Mouse (Mus musculus) erythroid progenitor cell, adult 5-6 weeks (primary cell): ENCODE measurements around the gene Cxcl1. TPM values are rescaled to one million over a fixed set of nuclear protein-coding genes. Genes with fewer than 3 reads are reported as not detected.

Experiments
- ATAC-seq: replicated peaks from 2 replicates; pipeline ENCODE4 v1.8.0; 2016; ENCODE audit warnings: moderate number of reproducible peaks, mild to moderate bottlenecking, moderate TSS enrichment, inconsistent platforms; ENCODE audit not compliant: poor library complexity, low FRiP score, severe bottlenecking
- total RNA-seq, 2 experiments: library from RNA; stranded (forward) in 1 of 2; stranded (reverse) in 1 of 2; fragments of 150-400 nt in 1 of 2; fragments of 186-747, 209-891 nt in 1 of 2; gene quantifications; 2 replicates each; pipeline versions ENCODE4 v1.2.3 to v1.2.4; 2015 to 2017; ENCODE audit warnings: low replicate concordance in 2 of 2

Cxcl1 gene
- total RNA-seq, 2 experiments from 2014 or later, result not detected

GRCm38 (mm10) chr5:90882146-90882545 is 8.9 kb upstream of the Cxcl1 start:
- no peak for ATAC-seq

GRCm38 (mm10) chr5:90884628-90885242 is 6.3 kb upstream of the Cxcl1 start:
- no peak for ATAC-seq

DNA sequence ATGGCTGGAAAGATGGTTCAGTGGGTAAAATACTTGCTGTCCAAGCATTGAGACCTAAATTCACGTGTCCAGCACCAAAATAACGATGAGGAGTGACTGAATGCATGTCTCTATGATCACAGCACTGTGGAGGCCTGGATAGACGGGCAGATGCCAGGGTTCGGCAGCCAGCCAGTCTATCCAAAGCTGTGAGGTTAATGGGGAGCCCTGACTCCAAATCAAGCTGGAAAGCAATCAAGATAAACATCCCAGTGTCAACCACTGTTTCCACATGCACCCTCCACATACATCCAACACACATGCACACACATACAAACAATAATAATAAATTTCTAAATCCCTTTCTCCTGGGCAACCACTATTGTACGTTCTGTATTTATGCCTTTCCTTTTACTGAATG is 2.4 kb upstream of the Cxcl1 start:
- ATAC-seq, result no peak

- ATAC-seq, result no peak
These were observed 398 bp downstream of the Cxcl1 start for GRCm38 (mm10) chr5:90891464-90891813.

DNA sequence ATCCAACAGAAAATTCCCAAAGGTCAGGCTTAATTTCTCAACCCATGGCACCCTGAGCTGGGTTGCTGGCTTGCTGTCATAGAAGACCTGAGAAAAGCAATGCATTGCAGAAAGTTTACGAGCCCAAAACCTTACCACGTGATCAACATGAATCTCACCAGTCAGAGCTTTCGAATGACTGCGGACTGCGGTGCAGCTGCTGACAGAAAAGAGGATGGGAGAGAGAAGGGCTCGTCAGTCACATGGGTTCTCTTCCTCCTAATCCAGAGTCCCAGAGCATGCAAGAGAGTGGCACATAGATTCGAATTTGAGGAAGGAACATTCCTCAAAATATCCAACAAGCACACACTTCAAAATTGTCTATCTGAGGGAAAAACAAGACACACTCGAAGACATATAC is 3.2 kb downstream of the Cxcl1 start:
- ATAC-seq, result no peak

DNA sequence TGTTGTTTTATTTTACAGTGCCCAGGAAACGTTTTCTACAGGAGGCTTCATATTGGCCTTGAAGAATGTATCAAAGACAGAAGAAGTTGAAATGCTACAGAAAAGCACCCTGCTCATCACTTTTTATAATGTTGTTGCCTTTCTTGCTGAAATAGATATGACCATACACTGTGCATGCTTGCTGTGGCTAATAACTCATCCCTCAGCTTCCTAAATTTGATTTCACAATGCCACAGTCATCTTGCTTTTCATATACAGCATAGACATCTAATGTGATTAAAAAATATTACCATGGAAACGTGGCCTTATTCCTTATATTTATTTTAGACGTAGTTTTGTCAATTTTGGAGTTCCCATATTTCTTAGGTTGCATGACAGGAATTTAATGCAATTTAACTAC is 6.4 kb downstream of the Cxcl1 start:
- no peak for ATAC-seq

DNA sequence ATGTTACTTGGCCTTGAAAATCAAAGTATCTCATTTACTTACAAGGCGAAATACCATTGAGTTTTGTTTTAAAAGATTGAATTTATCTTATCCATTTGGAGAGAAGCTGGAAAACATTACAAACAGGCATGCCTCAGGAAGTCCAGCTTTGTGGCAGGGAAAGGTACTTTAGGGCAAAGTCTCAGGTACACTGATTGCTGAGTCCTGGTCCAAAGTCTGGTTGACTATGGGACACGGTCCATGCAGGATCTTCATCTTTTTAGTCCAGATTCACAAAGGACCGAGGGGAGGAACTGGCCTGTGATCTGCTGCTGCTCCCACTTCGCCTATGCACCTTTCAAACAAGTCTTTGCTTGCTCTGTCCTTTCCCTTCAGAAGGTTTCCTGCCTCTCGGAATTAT is 8.3 kb downstream of the Cxcl1 start:
- no peak for ATAC-seq

DNA sequence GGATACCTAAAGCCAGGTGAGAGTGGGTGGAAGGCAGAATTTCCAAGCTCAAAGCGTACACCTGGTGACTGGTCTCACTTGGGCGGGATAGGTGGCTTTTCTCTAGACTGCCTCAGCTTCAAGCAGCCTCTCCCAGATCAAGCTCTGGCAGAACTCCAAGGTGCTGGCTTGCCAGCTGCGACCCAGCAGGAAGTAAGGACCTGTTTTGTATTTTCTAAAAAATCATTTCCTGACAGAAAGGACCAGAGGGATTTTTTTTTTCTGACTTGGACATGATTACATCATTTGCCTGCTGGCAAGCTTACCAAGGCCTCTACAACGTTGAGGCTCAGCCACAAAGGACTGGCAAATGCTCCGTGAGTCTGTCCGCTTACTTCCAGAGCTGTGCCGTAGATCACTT is 9.1 kb downstream of the Cxcl1 start:
- no peak for ATAC-seq

DNA sequence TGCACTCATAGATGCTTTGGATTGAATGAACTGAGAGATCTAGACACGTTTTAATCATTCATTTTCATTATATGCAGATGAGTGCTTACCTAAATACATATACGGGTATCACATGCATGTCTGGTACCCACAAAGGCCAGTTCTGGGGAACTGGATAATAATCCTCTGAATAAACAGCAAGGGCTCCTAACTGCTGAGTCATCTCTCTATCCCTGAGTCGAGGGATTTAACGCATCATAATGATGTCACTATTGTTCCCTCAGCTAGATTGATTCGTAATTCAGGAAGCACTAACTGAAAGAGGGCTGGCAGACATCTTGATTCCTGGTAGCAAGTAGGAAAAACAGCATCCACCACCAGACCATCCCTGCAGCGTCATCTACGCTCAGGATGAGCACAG is 9.6 kb downstream of the Cxcl1 start:
- ATAC-seq, result no peak; the same call in 1 of the 2 replicates

DNA sequence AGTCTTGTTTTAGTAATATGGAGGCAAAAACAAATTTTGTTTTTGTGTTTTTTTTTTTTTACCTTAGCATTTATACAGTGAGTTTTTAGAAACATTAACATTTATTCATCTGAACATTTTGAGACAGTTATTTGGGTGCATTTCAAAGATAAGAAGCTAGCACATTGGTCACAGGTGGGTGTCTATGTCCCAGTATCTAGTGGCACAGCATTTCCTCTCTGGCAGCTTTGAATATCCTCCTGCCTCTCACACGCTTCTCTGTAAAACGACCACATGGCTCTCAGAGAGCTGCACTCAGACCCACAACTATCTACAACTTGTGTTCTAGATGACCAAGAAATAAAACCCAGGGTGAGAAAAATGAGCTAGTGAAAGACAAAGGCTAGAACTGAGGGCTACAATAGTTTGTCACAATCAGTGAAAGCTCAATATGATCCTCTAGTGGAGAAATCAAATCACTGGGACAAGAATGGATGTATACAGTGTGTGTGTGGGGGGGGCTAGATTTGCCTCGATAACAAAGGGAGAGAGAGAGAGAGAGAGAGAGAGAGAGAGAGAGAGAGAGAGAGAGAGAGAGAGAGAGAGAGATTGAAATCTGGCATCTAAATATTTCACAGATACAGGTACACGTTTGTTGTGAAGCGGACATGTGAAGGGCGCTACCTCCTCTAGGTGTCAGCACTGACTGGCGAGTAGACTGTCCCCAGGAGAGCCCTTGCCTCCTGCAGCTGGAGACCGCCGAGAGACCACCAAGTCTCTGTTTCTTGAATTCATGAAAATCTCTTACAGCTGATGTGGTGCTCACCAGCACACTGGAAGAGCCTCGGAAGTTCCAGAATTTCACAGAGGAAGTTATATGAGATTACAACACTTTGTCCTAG is 11.6 kb downstream of the Cxcl1 start:
- ATAC-seq, result no peak

GRCm38 (mm10) chr5:90903339-90904020 is 12.4 kb downstream of the Cxcl1 start, which contains the start of gene Cxcl2:
Gene Cxcl2, plus strand, starts transcription at chr5:90903871.
- ATAC-seq, result no peak

DNA sequence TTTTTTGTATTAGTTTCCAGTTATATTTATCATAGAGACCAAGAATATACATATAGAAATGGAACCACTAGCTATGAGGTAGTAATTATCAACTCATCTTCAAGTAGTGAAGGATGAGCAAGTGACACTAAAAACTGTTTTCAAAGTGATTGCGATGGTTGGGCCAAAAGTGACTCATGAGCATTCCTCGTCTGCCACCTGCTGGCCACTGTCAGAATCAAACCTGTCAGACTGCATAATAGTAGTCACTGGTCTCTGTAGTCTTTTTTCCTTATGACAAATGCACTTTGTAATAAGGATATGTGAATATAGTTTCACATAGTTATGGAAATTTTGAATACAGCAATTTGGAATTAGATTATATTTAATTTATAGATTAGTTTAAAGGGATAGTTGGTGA is 17.9 kb downstream of the Cxcl1 start:
- no peak; the same call in 1 of the 2 replicates for ATAC-seq

DNA sequence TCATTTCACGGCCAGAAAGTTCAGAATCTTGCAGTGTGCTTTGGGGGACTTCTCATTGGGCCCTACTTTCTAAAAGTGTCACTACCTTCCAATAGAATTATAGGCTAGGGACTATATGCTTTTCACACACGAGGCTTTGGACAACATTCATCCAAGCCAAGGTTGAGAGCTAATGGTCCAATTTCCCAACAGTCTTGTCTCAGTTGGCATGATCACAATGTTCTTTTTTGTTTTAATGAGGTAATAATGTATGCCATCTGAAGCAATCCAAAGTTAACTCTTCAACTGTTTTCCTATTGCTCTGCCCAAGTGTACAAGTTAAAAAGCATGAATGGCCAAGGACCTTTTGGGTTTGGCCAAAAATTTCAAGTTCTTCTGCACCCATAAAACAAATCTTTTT is 28.5 kb downstream of the Cxcl1 start:
- ATAC-seq, result no peak

DNA sequence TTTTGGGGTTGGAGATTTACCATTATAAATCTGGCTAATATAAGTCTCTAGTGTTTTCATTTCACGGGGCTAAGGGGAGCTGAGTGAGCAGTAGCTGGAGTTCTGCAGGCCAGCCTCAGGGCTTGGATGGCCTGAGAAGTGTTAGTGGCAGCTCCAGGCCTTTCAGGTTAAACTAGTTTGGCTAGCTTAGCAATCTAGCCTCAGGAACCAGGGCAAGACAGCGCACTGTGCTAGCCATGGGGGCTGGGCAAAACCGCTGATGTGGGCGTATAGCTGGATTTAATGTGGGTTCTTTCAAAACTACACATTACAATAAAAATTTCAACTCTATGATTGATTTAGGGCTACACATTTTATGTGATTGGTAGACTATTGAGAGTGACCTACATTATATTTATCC is 31.9 kb downstream of the Cxcl1 start:
- no peak for ATAC-seq

GRCm38 (mm10) chr5:90930546-90930945 is 39.5 kb downstream of the Cxcl1 start:
- 0 out of 2 replicates have a peak, but pooled peaks have one; percentile 28 for ATAC-seq

DNA sequence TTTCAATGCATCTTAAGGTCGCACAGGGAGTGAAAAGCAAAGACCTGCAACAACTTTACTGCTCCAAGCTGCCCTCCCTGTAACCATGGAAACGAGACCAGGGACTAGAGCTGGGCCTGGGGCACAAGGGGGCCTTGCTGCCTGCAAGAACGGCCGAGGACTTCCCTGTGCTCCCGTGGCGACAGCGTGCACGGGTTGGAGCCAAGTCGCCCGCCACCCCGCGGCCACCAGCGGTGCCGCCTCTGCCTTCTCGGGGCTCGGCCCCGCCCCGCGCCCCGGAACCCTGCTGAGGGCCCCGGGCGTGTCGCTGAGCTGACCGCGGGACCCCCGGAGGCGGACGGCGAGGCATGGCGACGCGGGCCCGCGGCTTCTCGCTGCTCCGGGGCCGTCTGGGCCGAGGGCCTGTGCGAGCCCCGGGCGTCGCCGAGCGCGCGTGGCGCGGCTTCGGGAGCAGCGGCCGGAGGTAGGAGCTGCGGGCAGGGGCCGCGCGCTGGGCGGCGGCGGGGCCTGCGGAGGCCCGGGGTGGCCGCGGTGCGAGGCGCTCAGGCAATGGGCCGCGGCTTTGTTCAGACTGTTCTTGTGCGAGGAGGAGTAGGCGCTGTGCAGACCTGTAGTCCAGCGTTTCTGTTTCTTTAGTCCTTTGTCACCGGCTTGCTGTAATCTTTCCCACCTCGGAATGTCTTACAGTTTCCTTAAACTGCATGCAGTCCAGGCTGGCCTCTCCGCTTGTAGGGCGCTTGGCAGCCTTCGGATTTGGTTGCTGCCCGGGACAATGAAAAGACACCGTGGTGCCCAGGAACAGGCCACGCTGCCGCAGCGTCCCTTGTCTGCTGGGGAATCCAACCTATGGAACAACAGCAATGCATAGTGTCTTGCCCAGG is 40.2 kb downstream of the Cxcl1 start, which contains the start of gene Mthfd2l:
TSS of gene Mthfd2l (plus strand) at position 147 of the 881 bp plus-strand sequence.
- peak; percentile 99 for ATAC-seq

- ATAC-seq, result no peak
These were observed 40.9 kb downstream of the Cxcl1 start for GRCm38 (mm10) chr5:90931911-90932310.

- ATAC-seq, result no peak
These were observed 45.7 kb downstream of the Cxcl1 start for GRCm38 (mm10) chr5:90936706-90937105.
